Comparison of ENCODE assay signal across 13 mouse cellular contexts in genomic region chr15:100635239-100635638, GRCm38 (mm10). TPM values are rescaled to one million over a fixed set of nuclear protein-coding genes. Genes with fewer than 3 reads are reported as not detected.
DNase-seq lines count a peak whose midpoint lies in the region; ATAC-seq and TF ChIP-seq lines count a peak whose summit lies in the region.
"Had no signal": no experiment of that assay in that cellular context is flagged by ENCODE, and none has a peak within 500 bp of the region (broad histone marks: within the 10 kb centered on the region; RNA-seq: fewer than 3 reads in every experiment).

No protein-coding gene starts in this region.

- WGBS in limb, embryonic 15.5 days: 9% methylated on average over 9 of the region's 9 CpGs
- whole genome bisulfite sequencing in midbrain, embryonic 11.5 days: 8% methylated on average over 9 of the region's 9 CpGs
- WGBS in forebrain, postnatal 0 days: 10% methylated on average over 9 of the region's 9 CpGs

- H3K27me3 ChIP-seq in E14TG2a.4 (ENCODE audit: insufficient read depth, low read length) (no peaks in the 10 kb centered on the region), G1E (ENCODE audit: insufficient read depth, low read length) (peaks cover 47% of the 10 kb centered on the region)
- peaks cover 46% of the 10 kb centered on the region for H3K27me3 ChIP-seq in limb, embryonic 15.5 days
- H3K27me3 ChIP-seq in midbrain, embryonic 11.5 days (ENCODE audit: control insufficient read depth, insufficient read depth, low read length): peaks cover 48% of the 10 kb centered on the region
- peaks cover 41% of the 10 kb centered on the region for H3K27me3 ChIP-seq in forebrain, postnatal 0 days (ENCODE audit: insufficient read depth, low read length)

- H3K9ac ChIP-seq in limb, embryonic 15.5 days: no peak overlapping the region
- no peak overlapping the region for H3K9ac ChIP-seq in midbrain, embryonic 11.5 days (ENCODE audit: low read length)
- no peak overlapping the region for H3K9ac ChIP-seq in forebrain, postnatal 0 days
- H3K9ac ChIP-seq: neural tube, embryonic 12.5 days had no signal

- H3K27ac ChIP-seq in limb, embryonic 15.5 days: no peak overlapping the region
- no peak overlapping the region for H3K27ac ChIP-seq in midbrain, embryonic 11.5 days (ENCODE audit: low read depth, low read length)
- H3K27ac ChIP-seq in forebrain, postnatal 0 days (ENCODE audit: low read depth, low read length): no peak overlapping the region
- H3K27ac ChIP-seq: neural tube, embryonic 12.5 days had no signal

- peak; percentile 8; the same call in 1 of the 2 replicates for ATAC-seq in G1E (ENCODE audit: extremely low read depth, insufficient number of reproducible peaks, low FRiP score, poor library complexity, severe bottlenecking)
- no peak for ATAC-seq in limb, embryonic 15.5 days (ENCODE audit: insufficient number of reproducible peaks, low FRiP score, low TSS enrichment, low read depth)
- ATAC-seq in midbrain, embryonic 11.5 days (ENCODE audit: low FRiP score): no peak
- ATAC-seq in forebrain, postnatal 0 days: no peak
- ATAC-seq: forebrain, embryonic 14.5 days had no signal

- TF ChIP-seq CTCF in E14TG2a.4 (conservative IDR thresholded peaks at IDR 0.05; ENCODE audit: low read length) (no peak), G1E (IDR thresholded peaks at IDR 0.05; ENCODE audit: low read depth, low read length) (no peak)
- no peak for TF ChIP-seq CTCF in forebrain, postnatal 0 days (IDR thresholded peaks at IDR 0.05; ENCODE audit: low read depth)

- H3K4me1 ChIP-seq in E14TG2a.4 (replicated peaks; ENCODE audit: low read depth, low read length) (peaks cover 85% of the 10 kb centered on the region), G1E (ENCODE audit: insufficient read depth, low read depth, low read length) (no peaks in the 10 kb centered on the region)
- peaks cover 21% of the 10 kb centered on the region for H3K4me1 ChIP-seq in limb, embryonic 15.5 days
- peaks cover 8% of the 10 kb centered on the region for H3K4me1 ChIP-seq in midbrain, embryonic 11.5 days (ENCODE audit: control insufficient read depth, insufficient read depth, low read length)
- H3K4me1 ChIP-seq in forebrain, postnatal 0 days (ENCODE audit: insufficient read depth): no peaks in the 10 kb centered on the region

- H3K36me3 ChIP-seq in E14TG2a.4 (ENCODE audit: insufficient read depth, low read length) (peaks cover 41% of the 10 kb centered on the region), G1E (replicated peaks) (no peaks in the 10 kb centered on the region)
- H3K36me3 ChIP-seq in limb, embryonic 15.5 days: no peaks in the 10 kb centered on the region
- no peaks in the 10 kb centered on the region for H3K36me3 ChIP-seq in midbrain, embryonic 11.5 days (ENCODE audit: control insufficient read depth, insufficient read depth, low read length)
- H3K36me3 ChIP-seq in forebrain, postnatal 0 days (ENCODE audit: insufficient read depth): no peaks in the 10 kb centered on the region
- H3K36me3 ChIP-seq: neural tube, embryonic 12.5 days had no signal

- peak overlapping the region; percentile 86 for H3K4me3 ChIP-seq in E14TG2a.4 (replicated peaks; ENCODE audit: low read length)
- no peak overlapping the region for H3K4me3 ChIP-seq in G1E (ENCODE audit: low read depth, low read length)
- peak overlapping the region; percentile 59 for H3K4me3 ChIP-seq in limb, embryonic 15.5 days
- H3K4me3 ChIP-seq in midbrain, embryonic 11.5 days (ENCODE audit: low read depth, low read length): no peak overlapping the region
- H3K4me3 ChIP-seq in forebrain, postnatal 0 days (ENCODE audit: low read depth, low read length): no peak overlapping the region
- H3K4me3 ChIP-seq: neural tube, embryonic 12.5 days had no signal

- H3K9me3 ChIP-seq in E14TG2a.4 (ENCODE audit: low read length) (no peaks in the 10 kb centered on the region), G1E (replicated peaks) (peaks cover 6% of the 10 kb centered on the region)
- no peaks in the 10 kb centered on the region for H3K9me3 ChIP-seq in limb, embryonic 15.5 days
- no peaks in the 10 kb centered on the region for H3K9me3 ChIP-seq in midbrain, embryonic 11.5 days (ENCODE audit: control insufficient read depth, low read length)
- no peaks in the 10 kb centered on the region for H3K9me3 ChIP-seq in forebrain, postnatal 0 days (ENCODE audit: low read length)
- H3K9me3 ChIP-seq: neural tube, embryonic 12.5 days had no signal

- DNase-seq in kidney, adult 9 months: peak; percentile 31
- no peak for DNase-seq in kidney, postnatal 25 days
- no peak for DNase-seq in G1E (ENCODE audit: low spot score)
- DNase-seq in spleen, postnatal 4 days (ENCODE audit: low spot score in 2 of 2): no peak
- no peak for DNase-seq in midbrain, embryonic 11.5 days (ENCODE audit: low spot score, missing footprints)
- DNase-seq in forebrain, postnatal 0 days: no peak
- DNase-seq: adrenal gland, adult 2 months; cerebellum, adult 11 months; gastrocnemius, postnatal 36 days had no signal

- 0 out of 2 replicates have a peak overlapping the region, but pooled peaks have one; percentile 10 for H3K4me2 ChIP-seq in limb, embryonic 15.5 days
- no peak overlapping the region for H3K4me2 ChIP-seq in midbrain, embryonic 11.5 days
- no peak overlapping the region for H3K4me2 ChIP-seq in forebrain, postnatal 0 days (ENCODE audit: low read depth)

RNA-seq across cellular contexts. Expression of gene Smagp, which starts 1.5 kb away (rescaled TPM):
- not detected in 2 replicates for total RNA-seq in G1E (2014; fragmentation: Nextera tagmentation)
- total RNA-seq in G1E (2017): 2.6 and 2.7 TPM in 2 replicates
- 2.7 and 3.3 TPM in 2 replicates for polyA plus RNA-seq in G1E (2012)
- 34.8 and 36.6 TPM in 2 replicates for polyA plus RNA-seq in limb, embryonic 15.5 days (2015; fragmentation: Nextera tagmentation; extraction: Ambion mirVana)
- 3.8 and 3.9 TPM in 2 replicates for polyA plus RNA-seq in midbrain, embryonic 11.5 days (2014; fragmentation: Nextera tagmentation; extraction: Ambion mirVana)
- 2.3 and 6.2 TPM in 2 replicates for total RNA-seq in forebrain, postnatal 0 days (2014; rRNA removed)
- 3.9 TPM in 2 replicates for polyA plus RNA-seq in forebrain, postnatal 0 days (2015; fragmentation: Nextera tagmentation; extraction: Ambion mirVana)

RNA-seq across cellular contexts. Expression of gene Dazap2, which starts 20.1 kb away (rescaled TPM):
- total RNA-seq in G1E (2014; fragmentation: Nextera tagmentation): 234 and 277 TPM in 2 replicates
- total RNA-seq in G1E (2017): 177 TPM in 2 replicates
- polyA plus RNA-seq in G1E (2012): 52.4 and 56.6 TPM in 2 replicates
- polyA plus RNA-seq in limb, embryonic 15.5 days (2015; fragmentation: Nextera tagmentation; extraction: Ambion mirVana): 166 and 185 TPM in 2 replicates
- polyA plus RNA-seq in midbrain, embryonic 11.5 days (2014; fragmentation: Nextera tagmentation; extraction: Ambion mirVana): 258 and 272 TPM in 2 replicates
- 81.9 and 92.3 TPM in 2 replicates for total RNA-seq in forebrain, postnatal 0 days (2014; rRNA removed)
- 162 and 190 TPM in 2 replicates for polyA plus RNA-seq in forebrain, postnatal 0 days (2015; fragmentation: Nextera tagmentation; extraction: Ambion mirVana)

RNA-seq across cellular contexts. Expression of gene Bin2, which starts 34.1 kb away (rescaled TPM):
- 5.3 and 6.8 TPM in 2 replicates for total RNA-seq in G1E (2014; fragmentation: Nextera tagmentation)
- total RNA-seq in G1E (2017): 13.3 and 15.5 TPM in 2 replicates
- polyA plus RNA-seq in G1E (2012): 13.7 and 14.3 TPM in 2 replicates
- polyA plus RNA-seq in limb, embryonic 15.5 days (2015; fragmentation: Nextera tagmentation; extraction: Ambion mirVana): 4.8 and 4.9 TPM in 2 replicates
- polyA plus RNA-seq in midbrain, embryonic 11.5 days (2014; fragmentation: Nextera tagmentation; extraction: Ambion mirVana): 3.4 TPM in 2 replicates
- total RNA-seq in forebrain, postnatal 0 days (2014; rRNA removed): 1.4 and 1.6 TPM in 2 replicates
- 0.58 and 1.4 TPM in 2 replicates for polyA plus RNA-seq in forebrain, postnatal 0 days (2015; fragmentation: Nextera tagmentation; extraction: Ambion mirVana)

RNA-seq across cellular contexts. Expression of gene Pou6f1, which starts 35.5 kb away (rescaled TPM):
- total RNA-seq in G1E (2014; fragmentation: Nextera tagmentation) (0.19 and 0.53 TPM in 2 replicates), G1E (2017) (0.11 TPM in 1 of 2 replicates, not detected in the other)
- 0.33 and 0.74 TPM in 2 replicates for polyA plus RNA-seq in G1E (2012)
- polyA plus RNA-seq in limb, embryonic 15.5 days (2015; fragmentation: Nextera tagmentation; extraction: Ambion mirVana): 4.9 and 7.4 TPM in 2 replicates
- 15.0 and 15.6 TPM in 2 replicates for polyA plus RNA-seq in midbrain, embryonic 11.5 days (2014; fragmentation: Nextera tagmentation; extraction: Ambion mirVana)
- 72.4 and 77.4 TPM in 2 replicates for total RNA-seq in forebrain, postnatal 0 days (2014; rRNA removed)
- polyA plus RNA-seq in forebrain, postnatal 0 days (2015; fragmentation: Nextera tagmentation; extraction: Ambion mirVana): 32.2 and 33.3 TPM in 2 replicates

RNA-seq across cellular contexts. Expression of gene Cela1, which starts 52.5 kb away (rescaled TPM):
- not detected in 2 replicates for total RNA-seq in G1E (2014; fragmentation: Nextera tagmentation)
- 2.9 and 6.4 TPM in 2 replicates for total RNA-seq in G1E (2017)
- polyA plus RNA-seq in G1E (2012): 0.32 and 0.54 TPM in 2 replicates
- polyA plus RNA-seq in limb, embryonic 15.5 days (2015; fragmentation: Nextera tagmentation; extraction: Ambion mirVana): 4.2 and 6.3 TPM in 2 replicates
- 1.1 and 1.4 TPM in 2 replicates for polyA plus RNA-seq in midbrain, embryonic 11.5 days (2014; fragmentation: Nextera tagmentation; extraction: Ambion mirVana)
- total RNA-seq in forebrain, postnatal 0 days (2014; rRNA removed): 0.62 and 5.1 TPM in 2 replicates
- polyA plus RNA-seq in forebrain, postnatal 0 days (2015; fragmentation: Nextera tagmentation; extraction: Ambion mirVana): 0.81 and 1.2 TPM in 2 replicates
- total RNA-seq: gastrocnemius, postnatal 36 days had no signal

Comparison
In these comparisons a context has a peak if more than half of its experiments do, and no peak if none do; other contexts are left out.
1. H3K4me3 ChIP-seq: peak in E14TG2a.4 (single experiment) and limb, embryonic 15.5 days (single experiment); none in G1E (single experiment), midbrain, embryonic 11.5 days (single experiment) and forebrain, postnatal 0 days (single experiment).